Mouse (Mus musculus): ENCODE measurements around the gene Lrrc4b.

Lrrc4b gene

GRCm38 (mm10) chr7:44501563-44502115, 72.8 kb downstream of the Lrrc4b start:
- POLR2A ChIA-PET, result interaction anchor here in 2 of 4 experiments (0.6 to 1.7 kb wide), 8 partner anchors 12 to 1216 kb away, joined by 3 to 9 read pairs (median 4); partner anchors contain the start of genes Sphk2 (in 1 of the 2) and Syt3 (in 1 of the 2)

GRCm38 (mm10) chr7:44507491-44507890, 78.7 kb downstream of the Lrrc4b start:
- ChIA-PET POLR2A (interaction anchor here in 3 of 4 experiments (0.6 to 2.9 kb wide), 12 partner anchors 10 to 234 kb away, joined by 3 to 21 read pairs (median 4); partner anchors contain the start of genes Emc10 (in 2 of the 3), Fam71e1 (in 2 of the 3), Kcnc3 (in 1 of the 3) and Pold1 (in 1 of the 3)), CTCF (interaction anchor here (0.6 to 1.8 kb wide), 10 partner anchors 11 to 148 kb away, joined by 3 to 9 read pairs (median 6); no protein-coding TSS in a partner anchor)

More at GRCm38 (mm10) chr7:44501563-44502115, 72.8 kb downstream of the Lrrc4b start:
- CTCF ChIA-PET, result interaction anchor here (0.5 to 2.5 kb wide), 28 partner anchors 11 to 485 kb away, joined by 3 to 9 read pairs (median 4); partner anchors contain the start of genes Josd2 (in 1 of the 4), Pold1 (in 1 of the 4) and Prmt1 (in 1 of the 4)

All from embryonic stem cell, embryonic (primary cell).